Comparison of ENCODE assay signal across 7 mouse cellular contexts in the genomic region with DNA sequence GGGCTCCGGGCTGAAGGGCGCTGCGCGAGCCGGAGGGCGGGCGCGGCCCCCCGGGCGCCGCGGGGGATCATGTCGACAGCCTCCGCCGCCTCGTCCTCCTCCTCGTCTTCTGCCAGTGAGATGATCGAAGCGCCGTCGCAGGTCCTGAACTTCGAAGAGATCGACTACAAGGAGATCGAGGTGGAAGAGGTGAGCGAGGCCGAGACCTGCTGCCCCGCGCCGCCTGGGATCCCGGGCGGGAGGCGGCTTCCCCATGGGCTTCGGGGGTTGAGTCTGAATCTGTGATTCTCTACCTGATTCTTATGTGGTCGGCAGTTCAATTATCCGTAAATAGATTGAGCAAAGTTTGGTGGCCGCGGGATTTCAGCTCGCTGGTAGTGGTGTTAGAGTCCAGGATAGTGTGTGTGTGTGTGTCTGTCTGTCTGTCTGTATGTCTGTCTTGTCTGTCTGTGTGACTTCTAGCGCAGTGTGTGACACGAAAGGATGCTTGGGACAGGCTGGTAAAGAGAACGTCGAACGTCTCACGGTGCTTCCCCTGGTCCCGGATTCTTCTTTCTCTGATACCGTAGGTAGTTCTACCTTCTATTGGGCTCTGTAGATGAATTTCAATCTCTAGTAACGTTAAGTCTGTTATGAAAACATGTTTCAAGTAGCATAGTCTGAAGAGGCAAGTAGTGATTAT. TPM values are rescaled to one million over a fixed set of nuclear protein-coding genes. Genes with fewer than 3 reads are reported as not detected.
DNase-seq lines count a peak whose midpoint lies in the region; ATAC-seq and TF ChIP-seq lines count a peak whose summit lies in the region.

No protein-coding gene starts in this region.

- peak; percentile 21 for DNase-seq in lung, embryonic 14.5 days
- no peak for DNase-seq in lung, adult 18-20 months
- DNase-seq in embryonic facial prominence, embryonic 11.5 days (ENCODE audit: low spot score), result no peak
- DNase-seq in hindbrain, embryonic 14.5 days (ENCODE audit: low spot score), result no peak
- no peak for DNase-seq in Muller cell, postnatal 12 days (ENCODE audit: inconsistent ontology term)
- no peak for DNase-seq in adipocyte (ENCODE audit: low spot score)

- H3K36me3 ChIP-seq in lung, embryonic 14.5 days (ENCODE audit: insufficient read depth), result no peaks in the 10 kb centered on the region
- no peaks in the 10 kb centered on the region for H3K36me3 ChIP-seq in embryonic facial prominence, embryonic 11.5 days (replicated peaks; ENCODE audit: control insufficient read depth, insufficient read depth, low read depth, low read length)
- H3K36me3 ChIP-seq in hindbrain, embryonic 14.5 days (replicated peaks; ENCODE audit: control insufficient read depth, insufficient read depth), result no peaks in the 10 kb centered on the region
- H3K36me3 ChIP-seq in megakaryocyte, embryonic 14.5 days (replicated peaks; ENCODE audit: low read length), result peaks cover 2% of the 10 kb centered on the region

- WGBS in lung, embryonic 14.5 days, result under 1% methylated on average over 47 of the region's 47 CpGs
- under 1% methylated on average over 47 of the region's 47 CpGs for WGBS in embryonic facial prominence, embryonic 11.5 days
- WGBS in hindbrain, embryonic 14.5 days, result under 1% methylated on average over 37 of the region's 47 CpGs

- peak overlapping the region; percentile 99 for H3K27ac ChIP-seq in lung, embryonic 14.5 days (ENCODE audit: low read depth)
- peak overlapping the region; percentile 92 for H3K27ac ChIP-seq in embryonic facial prominence, embryonic 11.5 days (replicated peaks; ENCODE audit: low read depth, low read length)
- peak overlapping the region; percentile 99 for H3K27ac ChIP-seq in hindbrain, embryonic 14.5 days

- H3K9me3 ChIP-seq in lung, embryonic 14.5 days (ENCODE audit: low read depth, low read length), result no peaks in the 10 kb centered on the region
- no peaks in the 10 kb centered on the region for H3K9me3 ChIP-seq in embryonic facial prominence, embryonic 11.5 days (replicated peaks; ENCODE audit: control insufficient read depth, low read length)
- H3K9me3 ChIP-seq in hindbrain, embryonic 14.5 days (ENCODE audit: control insufficient read depth, low read length), result no peaks in the 10 kb centered on the region
- H3K9me3 ChIP-seq in megakaryocyte, embryonic 14.5 days, result no peaks in the 10 kb centered on the region

- no peak; the same call in 1 of the 2 replicates for ATAC-seq in lung, embryonic 14.5 days (ENCODE audit: insufficient read depth)
- peak; percentile 2; the same call in 1 of the 2 replicates for ATAC-seq in embryonic facial prominence, embryonic 11.5 days (replicated peaks; ENCODE audit: insufficient number of reproducible peaks, low FRiP score, low TSS enrichment, low read depth)
- ATAC-seq in hindbrain, embryonic 14.5 days (ENCODE audit: low FRiP score), result no peak

- H3K9ac ChIP-seq in lung, embryonic 14.5 days, result peak overlapping the region; percentile 94
- peak overlapping the region; percentile 91 for H3K9ac ChIP-seq in embryonic facial prominence, embryonic 11.5 days (replicated peaks; ENCODE audit: low read length)
- H3K9ac ChIP-seq in hindbrain, embryonic 14.5 days, result peak overlapping the region; percentile 85

- peak overlapping the region; percentile 73 for H3K4me3 ChIP-seq in lung, embryonic 14.5 days (ENCODE audit: low read depth, low read length)
- H3K4me3 ChIP-seq in embryonic facial prominence, embryonic 11.5 days (ENCODE audit: low read depth, low read length), result peak overlapping the region; percentile 77
- peak overlapping the region; percentile 68 for H3K4me3 ChIP-seq in hindbrain, embryonic 14.5 days (replicated peaks; ENCODE audit: low read length)
- peak overlapping the region; percentile 98 for H3K4me3 ChIP-seq in megakaryocyte, embryonic 14.5 days (replicated peaks)

- TF ChIP-seq CTCF in lung, embryonic 14.5 days (IDR thresholded peaks at IDR 0.05; ENCODE audit: low read depth), result no peak

- peak overlapping the region; percentile 71 for H3K4me2 ChIP-seq in lung, embryonic 14.5 days
- H3K4me2 ChIP-seq in embryonic facial prominence, embryonic 11.5 days (ENCODE audit: low read depth, low read length), result peak overlapping the region; percentile 40
- peak overlapping the region; percentile 88 for H3K4me2 ChIP-seq in hindbrain, embryonic 14.5 days (replicated peaks)

- peaks cover 3% of the 10 kb centered on the region; the same call in 1 of the 2 replicates for H3K4me1 ChIP-seq in lung, embryonic 14.5 days (ENCODE audit: insufficient read depth)
- H3K4me1 ChIP-seq in embryonic facial prominence, embryonic 11.5 days (ENCODE audit: control insufficient read depth, insufficient read depth, low read length), result no peaks in the 10 kb centered on the region
- H3K4me1 ChIP-seq in hindbrain, embryonic 14.5 days (replicated peaks; ENCODE audit: control insufficient read depth, insufficient read depth, low read length), result peaks cover 22% of the 10 kb centered on the region
- peaks cover 61% of the 10 kb centered on the region for H3K4me1 ChIP-seq in megakaryocyte, embryonic 14.5 days

- no peaks in the 10 kb centered on the region for H3K27me3 ChIP-seq in lung, embryonic 14.5 days (ENCODE audit: insufficient read depth, low read length)
- H3K27me3 ChIP-seq in embryonic facial prominence, embryonic 11.5 days (ENCODE audit: control insufficient read depth, insufficient read depth, low read length), result no peaks in the 10 kb centered on the region
- H3K27me3 ChIP-seq in hindbrain, embryonic 14.5 days (ENCODE audit: control insufficient read depth, insufficient read depth, low read length), result no peaks in the 10 kb centered on the region
- H3K27me3 ChIP-seq in megakaryocyte, embryonic 14.5 days (replicated peaks), result no peaks in the 10 kb centered on the region

RNA-seq across cellular contexts. Expression of a gene that starts 0.4 kb away (rescaled TPM):
- polyA plus RNA-seq in lung, embryonic 14.5 days (2014; fragmentation: Nextera tagmentation; extraction: Ambion mirVana), result 47.5 TPM in 2 replicates
- polyA plus RNA-seq in embryonic facial prominence, embryonic 11.5 days (2014; fragmentation: Nextera tagmentation; extraction: Ambion mirVana), result 48.2 and 50.8 TPM in 2 replicates
- 31.7 and 37.4 TPM in 2 replicates for polyA plus RNA-seq in hindbrain, embryonic 14.5 days (2014; fragmentation: Nextera tagmentation; extraction: Ambion mirVana)
- 1.1 and 1.2 TPM in 2 replicates for polyA plus RNA-seq in megakaryocyte, embryonic 14.5 days (2012; ENCODE audit: insufficient read depth, low replicate concordance)

Comparison
In these comparisons a context has a peak if more than half of its experiments do, and no peak if none do; other contexts are left out.
1. RNA of a gene that starts 0.4 kb away (polyA plus RNA-seq): 48.2 to 50.8 TPM in embryonic facial prominence, embryonic 11.5 days, 47.5 TPM in lung, embryonic 14.5 days and 31.7 to 37.4 TPM in hindbrain, embryonic 14.5 days; 1.1 to 1.2 TPM in megakaryocyte, embryonic 14.5 days; every median in the first group is over 10 times any median in the second.
2. Peak in every context shown above with its lines, with median percentiles within 50 percentile points of each other: H3K27ac ChIP-seq, H3K4me2 ChIP-seq, H3K4me3 ChIP-seq and H3K9ac ChIP-seq.